Mouse (Mus musculus): ENCODE measurements around the gene Eci3. TPM values are rescaled to one million over a fixed set of nuclear protein-coding genes. Genes with fewer than 3 reads are reported as not detected.
"Not testable (repeated sequence)": the region's sequence is repeated elsewhere in the genome, so short reads cannot be mapped to it uniquely, and the experiment has no call there.

Gene Eci3
- polyA plus RNA-seq, 1 experiment, result 27.8 TPM

GRCm38 (mm10) chr13:34964419-34964818 is 809 bp upstream of the Eci3 start:
- Histone ChIP-seq H3K27ac (replicated peaks; ENCODE audit: low read depth, low read length) (no peak overlapping the region), H3K4me1 (ENCODE audit: control insufficient read depth, insufficient read depth, insufficient read length, low read length) (no peaks in the 10 kb centered on the region), H3K4me3 (ENCODE audit: insufficient read depth, low read depth, low read length) (peak overlapping the region; percentile 54)

- H3K4me3 ChIP-seq (ENCODE audit: insufficient read depth, low read depth, low read length), result no peak overlapping the region
- H3K4me1 ChIP-seq (ENCODE audit: control insufficient read depth, insufficient read depth, insufficient read length, low read length), result no peaks in the 10 kb centered on the region
- no peak overlapping the region for H3K27ac ChIP-seq (replicated peaks; ENCODE audit: low read depth, low read length)
These were observed 2.4 kb downstream of the Eci3 start for GRCm38 (mm10) chr13:34960996-34961770.

- H3K4me1 ChIP-seq (ENCODE audit: control insufficient read depth, insufficient read depth, insufficient read length, low read length); H3K4me3 ChIP-seq (ENCODE audit: insufficient read depth, low read depth, low read length); H3K27ac ChIP-seq (replicated peaks; ENCODE audit: low read depth, low read length): not testable (repeated sequence)
These were observed 5.5 kb downstream of the Eci3 start for GRCm38 (mm10) chr13:34958158-34958557.

GRCm38 (mm10) chr13:34956901-34957300 is 6.7 kb downstream of the Eci3 start:
- no peak overlapping the region for H3K27ac ChIP-seq (replicated peaks; ENCODE audit: low read depth, low read length)
- H3K4me1 ChIP-seq (ENCODE audit: control insufficient read depth, insufficient read depth, insufficient read length, low read length), result no peaks in the 10 kb centered on the region
- H3K4me3 ChIP-seq (ENCODE audit: insufficient read depth, low read depth, low read length), result no peak overlapping the region

- H3K4me1 ChIP-seq (ENCODE audit: control insufficient read depth, insufficient read depth, insufficient read length, low read length); H3K27ac ChIP-seq (replicated peaks; ENCODE audit: low read depth, low read length); H3K4me3 ChIP-seq (ENCODE audit: insufficient read depth, low read depth, low read length): not testable (repeated sequence)
These were observed 12.2 kb downstream of the Eci3 start for GRCm38 (mm10) chr13:34951437-34951836.

DNA sequence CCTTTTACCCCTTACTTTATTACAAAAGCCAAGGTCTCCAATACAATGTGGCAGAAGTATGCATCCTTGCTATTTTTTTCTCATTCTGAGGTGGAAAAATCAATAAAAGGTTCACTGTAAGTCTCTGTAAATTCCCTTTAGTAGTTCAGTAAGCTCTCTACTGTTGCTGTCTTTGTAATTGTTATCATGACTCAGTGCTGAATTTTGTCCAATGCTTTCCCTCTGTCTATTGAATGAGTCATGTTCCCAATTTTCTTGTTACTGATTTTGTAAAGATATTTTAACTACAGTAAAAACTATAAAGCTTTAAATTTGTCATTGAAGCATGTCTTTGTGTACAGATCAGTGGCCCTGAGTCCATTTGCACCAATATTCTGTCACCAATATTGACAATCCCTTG is 21.2 kb downstream of the Eci3 start:
- Histone ChIP-seq H3K27ac (replicated peaks; ENCODE audit: low read depth, low read length) (no peak overlapping the region), H3K4me1 (ENCODE audit: control insufficient read depth, insufficient read depth, insufficient read length, low read length) (no peaks in the 10 kb centered on the region), H3K4me3 (ENCODE audit: insufficient read depth, low read depth, low read length) (no peak overlapping the region)

DNA sequence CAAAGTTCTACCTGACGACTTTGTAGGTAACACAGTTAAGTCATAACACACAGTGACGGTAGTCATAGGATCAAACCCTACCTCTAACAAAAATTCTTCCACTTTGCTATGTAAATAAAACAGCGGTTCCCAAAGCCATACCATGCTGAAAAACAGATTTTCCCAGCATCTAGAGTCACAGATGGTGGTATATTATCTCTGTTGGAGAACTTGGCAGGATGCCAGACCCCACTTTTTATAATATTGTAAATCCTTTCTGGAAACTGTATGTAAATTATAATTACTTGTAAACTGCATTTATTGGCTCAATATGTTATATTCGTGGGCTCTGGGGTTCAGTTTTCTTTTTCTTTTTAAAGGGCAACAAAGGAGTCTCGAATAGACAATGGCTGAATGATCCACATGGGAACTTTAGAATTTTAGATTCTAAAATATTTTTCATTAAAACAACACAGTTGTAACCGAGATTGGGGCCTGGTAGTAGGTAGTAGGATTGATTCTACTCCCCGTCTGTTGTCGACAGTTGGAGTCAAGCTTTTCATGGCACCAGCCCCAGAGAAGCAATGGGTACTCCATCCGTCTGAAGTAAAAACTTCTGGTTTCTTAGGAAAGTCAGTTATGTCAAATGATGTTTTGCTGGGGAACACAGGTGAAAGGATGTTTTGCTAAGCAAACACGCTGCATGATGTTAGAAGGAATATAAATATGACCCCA is 28.5 kb downstream of the Eci3 start:
- no peak overlapping the region for H3K4me3 ChIP-seq (ENCODE audit: insufficient read depth, low read depth, low read length)
- H3K27ac ChIP-seq (replicated peaks; ENCODE audit: low read depth, low read length), result no peak overlapping the region
- no peaks in the 10 kb centered on the region for H3K4me1 ChIP-seq (ENCODE audit: control insufficient read depth, insufficient read depth, insufficient read length, low read length)

DNA sequence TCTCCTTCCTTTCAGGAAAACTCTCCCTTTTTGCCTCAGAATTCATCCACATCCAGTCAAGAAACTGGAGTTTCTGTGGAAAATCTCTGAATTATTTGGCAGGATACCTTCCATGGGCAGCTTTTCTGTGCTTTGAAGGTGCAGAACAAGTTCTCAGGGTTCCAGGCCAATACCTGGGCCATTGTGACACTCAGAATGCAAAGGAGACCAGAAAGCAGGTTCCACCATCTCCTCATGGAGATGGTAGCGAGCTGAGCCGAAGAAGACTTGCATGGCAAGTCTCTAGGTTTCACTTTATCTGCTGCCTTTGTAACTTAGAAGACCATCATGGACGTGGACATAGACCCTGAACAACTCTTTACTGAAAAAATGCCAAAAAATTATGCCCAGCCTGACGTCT is 39.4 kb downstream of the Eci3 start, which contains the start of the genes Fam217a and 4933417A18Rik:
Fam217a (minus strand) TSS at position 101 of the 400 bp plus-strand sequence.
4933417A18Rik (plus strand) TSS at position 200 of the 400 bp plus-strand sequence.
- Histone ChIP-seq H3K4me3 (ENCODE audit: insufficient read depth, low read depth, low read length) (no peak within 1 kb of the TSS), H3K4me1 (ENCODE audit: control insufficient read depth, insufficient read depth, insufficient read length, low read length) (no peaks in the 10 kb centered on the region), H3K27ac (replicated peaks; ENCODE audit: low read depth, low read length) (no peak within 1 kb of the TSS)

DNA sequence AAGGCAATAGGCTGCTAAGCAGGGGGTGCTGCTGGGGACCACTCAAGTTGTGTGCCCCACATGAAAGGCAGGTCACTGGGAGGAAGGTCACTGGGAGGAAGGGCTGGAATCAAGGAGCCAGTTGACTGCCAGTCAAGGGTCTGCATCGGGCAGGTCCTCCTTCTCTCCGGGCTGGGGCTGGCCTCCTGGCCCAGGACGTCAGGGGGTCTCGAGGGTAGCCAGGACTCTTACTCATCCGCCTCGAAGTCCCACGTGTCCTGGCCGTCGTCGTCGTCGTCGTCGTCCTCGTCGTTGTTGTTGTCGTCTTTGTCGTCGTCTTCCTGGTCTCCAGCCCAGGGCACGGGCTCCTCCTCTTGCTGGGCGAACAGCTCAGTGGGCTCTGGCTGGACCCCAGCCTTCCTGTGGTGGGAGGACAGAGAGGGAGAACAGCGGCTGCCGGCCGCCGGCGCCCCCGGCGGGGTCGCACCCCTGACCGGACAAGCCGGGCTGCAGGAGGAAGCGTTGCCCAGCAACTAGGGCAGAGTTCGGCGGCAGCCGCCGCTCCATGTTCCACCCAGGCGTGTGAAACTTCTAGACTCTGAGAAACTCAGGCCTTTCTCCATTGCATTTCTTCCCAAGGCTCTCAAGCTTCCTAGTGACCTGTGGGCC is 47.0 kb downstream of the Eci3 start:
- H3K4me3 ChIP-seq (ENCODE audit: insufficient read depth, low read depth, low read length), result peak overlapping the region; percentile 56
- no peak overlapping the region for H3K27ac ChIP-seq (replicated peaks; ENCODE audit: low read depth, low read length)
- 0 out of 2 replicates have a peak, but pooled peaks cover 3% of the 10 kb centered on the region for H3K4me1 ChIP-seq (ENCODE audit: control insufficient read depth, insufficient read depth, insufficient read length, low read length)

DNA sequence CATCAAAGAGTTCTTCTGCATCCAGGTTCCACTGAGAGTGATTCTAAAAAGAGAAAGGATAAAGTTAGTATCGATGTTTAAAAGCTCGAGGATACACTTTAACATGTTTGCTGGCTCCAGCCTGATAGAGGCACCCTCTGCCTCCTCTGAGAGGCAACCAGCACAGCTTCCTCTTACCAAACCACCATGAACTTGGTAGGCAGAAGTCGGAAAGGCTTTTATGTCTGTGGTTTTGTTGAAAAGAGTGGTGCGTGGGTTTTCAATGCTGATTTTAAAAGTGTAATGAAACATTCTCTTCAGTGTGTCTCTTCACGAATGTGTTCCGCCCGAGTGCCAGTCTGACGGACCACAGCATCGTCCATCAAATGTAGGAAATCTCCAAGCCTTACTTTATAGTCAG is 49.0 kb downstream of the Eci3 start:
- Histone ChIP-seq H3K27ac (replicated peaks; ENCODE audit: low read depth, low read length) (no peak overlapping the region), H3K4me1 (ENCODE audit: control insufficient read depth, insufficient read depth, insufficient read length, low read length) (0 out of 2 replicates have a peak, but pooled peaks cover 3% of the 10 kb centered on the region), H3K4me3 (ENCODE audit: insufficient read depth, low read depth, low read length) (no peak overlapping the region)

Other genes with a start within 250 kb of the Eci3 start
- gene Fam50b, start 229.0 kb downstream of the Eci3 start, polyA plus RNA-seq (2012; ENCODE audit: insufficient read depth, insufficient read length, missing spikeins), result not detected in 2 replicates
- gene Prpf4b, start 88.5 kb downstream of the Eci3 start, polyA plus RNA-seq (2012; ENCODE audit: insufficient read depth, insufficient read length, missing spikeins), result 43.7 and 44.8 TPM in 2 replicates
- 2.7 and 4.6 TPM in 2 replicates for gene Fam217a, start 39.5 kb downstream of the Eci3 start, polyA plus RNA-seq (2012; ENCODE audit: insufficient read depth, insufficient read length, missing spikeins)
- not detected in 2 replicates for gene 4933417A18Rik, start 39.4 kb downstream of the Eci3 start, polyA plus RNA-seq (2012; ENCODE audit: insufficient read depth, insufficient read length, missing spikeins)
- 255 and 275 TPM in 2 replicates for gene Eci2, start 63.3 kb upstream of the Eci3 start, polyA plus RNA-seq (2012; ENCODE audit: insufficient read depth, insufficient read length, missing spikeins)

Data from brown adipose tissue, adult 24 weeks (tissue).